Mouse (Mus musculus): ENCODE data around the gene Rasd1. TPM values are rescaled to one million over a fixed set of nuclear protein-coding genes. Genes with fewer than 3 reads are reported as not detected.

Rasd1 gene
- polyA plus RNA-seq, 1 experiment from 2014 or later, result 0.66 TPM

DNA sequence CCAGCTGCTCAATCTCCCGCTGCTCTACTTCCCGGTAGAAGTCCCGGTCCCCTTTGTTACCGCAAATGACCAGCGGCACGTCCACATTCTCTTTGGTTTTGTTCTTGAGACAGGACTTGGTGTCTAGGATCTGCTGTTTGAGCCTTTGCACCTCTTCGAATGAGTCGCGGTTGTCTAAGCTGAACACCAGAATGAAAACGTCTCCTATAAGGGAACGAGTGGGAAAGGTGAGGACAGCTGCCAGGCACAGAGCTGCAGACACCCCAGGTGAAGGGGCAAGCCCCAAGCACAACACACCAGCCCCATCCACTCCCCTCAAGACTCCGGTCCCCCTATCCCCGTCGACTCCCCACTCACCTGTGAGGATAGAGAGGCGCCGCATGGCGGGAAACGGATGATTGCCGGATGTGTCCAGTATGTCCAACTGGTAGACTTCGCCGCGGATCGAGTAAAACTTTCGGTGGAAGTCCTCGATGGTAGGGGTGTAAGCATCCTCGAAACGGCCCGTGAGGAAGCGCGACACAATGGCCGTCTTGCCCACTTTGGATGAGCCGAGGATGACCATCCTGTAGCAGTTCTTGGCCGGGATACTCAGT lies 483 bp downstream of the Rasd1 start:
- H3K9ac ChIP-seq (replicated peaks; ENCODE audit: low read depth, low read length), result peak overlapping the region; percentile 33
- peak overlapping the region; percentile 77 for H3K4me2 ChIP-seq (ENCODE audit: low read depth, low read length)
- 0 out of 2 replicates have a peak, but pooled peaks cover 4% of the 10 kb centered on the region for H3K36me3 ChIP-seq (ENCODE audit: control insufficient read depth, insufficient read depth, low read length)
- peak overlapping the region; percentile 27 for H3K4me3 ChIP-seq (ENCODE audit: low read depth, low read length)
- H3K27me3 ChIP-seq (ENCODE audit: control insufficient read depth, insufficient read depth, low read length), result 0 out of 2 replicates have a peak, but pooled peaks cover 5% of the 10 kb centered on the region
- ATAC-seq (ENCODE audit: low read depth), result no peak
- 3% methylated on average over 33 of the region's 33 CpGs for WGBS
- peaks cover 7% of the 10 kb centered on the region; the same call in 1 of the 2 replicates for H3K4me1 ChIP-seq (ENCODE audit: control insufficient read depth, insufficient read depth, low read length)
- no peak overlapping the region for H3K27ac ChIP-seq (ENCODE audit: low read depth, low read length)
- H3K9me3 ChIP-seq (ENCODE audit: control insufficient read depth, low read length), result no peaks in the 10 kb centered on the region

GRCm38 (mm10) chr11:59963364-59964162 lies 1.2 kb downstream of the Rasd1 start:
- WGBS, result 6% methylated on average over 34 of the region's 34 CpGs
- H3K27me3 ChIP-seq (ENCODE audit: control insufficient read depth, insufficient read depth, low read length), result 0 out of 2 replicates have a peak, but pooled peaks cover 5% of the 10 kb centered on the region

GRCm38 (mm10) chr11:59962590-59962989 lies 2.2 kb downstream of the Rasd1 start:
- Histone ChIP-seq H3K27ac (ENCODE audit: low read depth, low read length) (no peak overlapping the region), H3K4me1 (ENCODE audit: control insufficient read depth, insufficient read depth, low read length) (peaks cover 7% of the 10 kb centered on the region; the same call in 1 of the 2 replicates), H3K9ac (replicated peaks; ENCODE audit: low read depth, low read length) (no peak overlapping the region), H3K4me2 (ENCODE audit: low read depth, low read length) (no peak overlapping the region), H3K27me3 (ENCODE audit: control insufficient read depth, insufficient read depth, low read length) (0 out of 2 replicates have a peak, but pooled peaks cover 5% of the 10 kb centered on the region), H3K4me3 (ENCODE audit: low read depth, low read length) (no peak overlapping the region), H3K9me3 (ENCODE audit: control insufficient read depth, low read length) (no peaks in the 10 kb centered on the region), H3K36me3 (ENCODE audit: control insufficient read depth, insufficient read depth, low read length) (0 out of 2 replicates have a peak, but pooled peaks cover 4% of the 10 kb centered on the region)
- WGBS, result 81% methylated on average over 3 of the region's 3 CpGs
- ATAC-seq (ENCODE audit: low read depth), result no peak

More at GRCm38 (mm10) chr11:59963364-59964162, 1.2 kb downstream of the Rasd1 start:
- H3K4me1 ChIP-seq (ENCODE audit: control insufficient read depth, insufficient read depth, low read length), result peaks cover 7% of the 10 kb centered on the region; the same call in 1 of the 2 replicates
- peak overlapping the region; percentile 28; the same call in 1 of the 2 replicates for H3K9ac ChIP-seq (replicated peaks; ENCODE audit: low read depth, low read length)
- no peaks in the 10 kb centered on the region for H3K9me3 ChIP-seq (ENCODE audit: control insufficient read depth, low read length)
- H3K27ac ChIP-seq (ENCODE audit: low read depth, low read length), result no peak overlapping the region
- ATAC-seq (ENCODE audit: low read depth), result no peak
- peak overlapping the region; percentile 77 for H3K4me2 ChIP-seq (ENCODE audit: low read depth, low read length)
- peak overlapping the region; percentile 27 for H3K4me3 ChIP-seq (ENCODE audit: low read depth, low read length)
- H3K36me3 ChIP-seq (ENCODE audit: control insufficient read depth, insufficient read depth, low read length), result 0 out of 2 replicates have a peak, but pooled peaks cover 4% of the 10 kb centered on the region

GRCm38 (mm10) chr11:59961338-59961875 lies 3.3 kb downstream of the Rasd1 start:
- Histone ChIP-seq H3K27me3 (ENCODE audit: control insufficient read depth, insufficient read depth, low read length) (0 out of 2 replicates have a peak, but pooled peaks cover 5% of the 10 kb centered on the region), H3K27ac (ENCODE audit: low read depth, low read length) (no peak overlapping the region), H3K9me3 (ENCODE audit: control insufficient read depth, low read length) (no peaks in the 10 kb centered on the region), H3K4me2 (ENCODE audit: low read depth, low read length) (no peak overlapping the region), H3K4me3 (ENCODE audit: low read depth, low read length) (no peak overlapping the region), H3K4me1 (ENCODE audit: control insufficient read depth, insufficient read depth, low read length) (peaks cover 7% of the 10 kb centered on the region; the same call in 1 of the 2 replicates), H3K36me3 (ENCODE audit: control insufficient read depth, insufficient read depth, low read length) (peaks cover 8% of the 10 kb centered on the region; the same call in 1 of the 2 replicates), H3K9ac (replicated peaks; ENCODE audit: low read depth, low read length) (no peak overlapping the region)
- no peak for ATAC-seq (ENCODE audit: low read depth)
- WGBS, result 91% methylated on average over 9 of the region's 9 CpGs

GRCm38 (mm10) chr11:59960476-59961337 lies 4.0 kb downstream of the Rasd1 start:
- H3K36me3 ChIP-seq (ENCODE audit: control insufficient read depth, insufficient read depth, low read length), result peaks cover 8% of the 10 kb centered on the region; the same call in 1 of the 2 replicates
- no peak overlapping the region for H3K9ac ChIP-seq (replicated peaks; ENCODE audit: low read depth, low read length)
- H3K4me2 ChIP-seq (ENCODE audit: low read depth, low read length), result no peak overlapping the region
- 0 out of 2 replicates have a peak, but pooled peaks cover 5% of the 10 kb centered on the region for H3K27me3 ChIP-seq (ENCODE audit: control insufficient read depth, insufficient read depth, low read length)
- H3K9me3 ChIP-seq (ENCODE audit: control insufficient read depth, low read length), result no peaks in the 10 kb centered on the region
- peaks cover 7% of the 10 kb centered on the region; the same call in 1 of the 2 replicates for H3K4me1 ChIP-seq (ENCODE audit: control insufficient read depth, insufficient read depth, low read length)
- no peak for ATAC-seq (ENCODE audit: low read depth)
- 89% methylated on average over 20 of the region's 20 CpGs for WGBS
- H3K4me3 ChIP-seq (ENCODE audit: low read depth, low read length), result no peak overlapping the region
- no peak overlapping the region for H3K27ac ChIP-seq (ENCODE audit: low read depth, low read length)

- Histone ChIP-seq H3K27ac (ENCODE audit: low read depth, low read length) (no peak overlapping the region), H3K36me3 (ENCODE audit: control insufficient read depth, insufficient read depth, low read length) (peaks cover 8% of the 10 kb centered on the region; the same call in 1 of the 2 replicates), H3K9me3 (ENCODE audit: control insufficient read depth, low read length) (no peaks in the 10 kb centered on the region), H3K9ac (replicated peaks; ENCODE audit: low read depth, low read length) (no peak overlapping the region), H3K27me3 (ENCODE audit: control insufficient read depth, insufficient read depth, low read length) (0 out of 2 replicates have a peak, but pooled peaks cover 5% of the 10 kb centered on the region), H3K4me2 (ENCODE audit: low read depth, low read length) (no peak overlapping the region), H3K4me1 (ENCODE audit: control insufficient read depth, insufficient read depth, low read length) (peaks cover 7% of the 10 kb centered on the region; the same call in 1 of the 2 replicates), H3K4me3 (ENCODE audit: low read depth, low read length) (no peak overlapping the region)
- ATAC-seq (ENCODE audit: low read depth), result no peak
- 85% methylated on average over 4 of the region's 4 CpGs for WGBS
These were observed 5.3 kb downstream of the Rasd1 start for GRCm38 (mm10) chr11:59959453-59959852.

DNA sequence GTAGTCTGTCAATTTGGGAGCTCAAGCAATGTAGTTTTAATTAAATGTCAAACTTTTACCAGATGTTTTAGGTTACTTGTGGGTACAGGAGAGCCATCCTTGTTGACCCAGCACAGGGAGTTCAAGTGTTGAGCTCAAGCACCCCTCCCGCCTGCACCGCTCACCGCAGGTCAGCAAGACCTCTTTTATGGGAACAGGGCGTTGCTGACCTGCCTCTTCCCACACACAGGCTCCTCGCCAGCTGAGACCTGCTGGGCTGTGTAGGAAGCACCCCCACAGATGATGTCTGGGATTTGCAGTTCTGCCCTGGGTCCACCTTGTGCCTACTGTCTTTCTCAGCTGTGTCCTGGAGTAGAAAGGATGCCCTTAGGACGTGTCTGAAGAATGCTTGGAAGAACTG lies 8.0 kb downstream of the Rasd1 start:
- Histone ChIP-seq H3K27me3 (ENCODE audit: control insufficient read depth, insufficient read depth, low read length) (no peaks in the 10 kb centered on the region), H3K9ac (replicated peaks; ENCODE audit: low read depth, low read length) (no peak overlapping the region), H3K27ac (ENCODE audit: low read depth, low read length) (no peak overlapping the region), H3K4me2 (ENCODE audit: low read depth, low read length) (no peak overlapping the region), H3K36me3 (ENCODE audit: control insufficient read depth, insufficient read depth, low read length) (peaks cover 8% of the 10 kb centered on the region; the same call in 1 of the 2 replicates), H3K9me3 (ENCODE audit: control insufficient read depth, low read length) (no peaks in the 10 kb centered on the region), H3K4me1 (ENCODE audit: control insufficient read depth, insufficient read depth, low read length) (no peaks in the 10 kb centered on the region), H3K4me3 (ENCODE audit: low read depth, low read length) (no peak overlapping the region)
- no peak for ATAC-seq (ENCODE audit: low read depth)
- 87% methylated on average over 6 of the region's 6 CpGs for WGBS

GRCm38 (mm10) chr11:59952892-59953291 lies 11.9 kb downstream of the Rasd1 start:
- Histone ChIP-seq H3K9ac (replicated peaks; ENCODE audit: low read depth, low read length) (no peak overlapping the region), H3K36me3 (ENCODE audit: control insufficient read depth, insufficient read depth, low read length) (peaks cover 4% of the 10 kb centered on the region; the same call in 1 of the 2 replicates), H3K9me3 (ENCODE audit: control insufficient read depth, low read length) (no peaks in the 10 kb centered on the region), H3K27ac (ENCODE audit: low read depth, low read length) (no peak overlapping the region), H3K4me3 (ENCODE audit: low read depth, low read length) (no peak overlapping the region), H3K4me2 (ENCODE audit: low read depth, low read length) (no peak overlapping the region), H3K27me3 (ENCODE audit: control insufficient read depth, insufficient read depth, low read length) (no peaks in the 10 kb centered on the region), H3K4me1 (ENCODE audit: control insufficient read depth, insufficient read depth, low read length) (peaks cover 6% of the 10 kb centered on the region; the same call in 1 of the 2 replicates)
- 91% methylated on average over 14 of the region's 14 CpGs for WGBS
- no peak for ATAC-seq (ENCODE audit: low read depth)
